Mouse (Mus musculus) activated CD4-positive, CD25-positive, alpha-beta regulatory T cell, adult 9 weeks (primary cell): ENCODE data around the gene Clasp2. TPM values are rescaled to one million over a fixed set of nuclear protein-coding genes. Genes with fewer than 3 reads are reported as not detected.

ENCODE experiments used
- polyA plus RNA-seq: library from polyadenylated mRNA; unstranded; fragments of 100-300 nt; shearing (Covaris generic); gene quantifications from one replicate; pipeline ENCODE4 v1.2.1, GENCODE M21; 2017

Gene Clasp2
- 6.8 TPM for polyA plus RNA-seq

GRCm38 (mm10) chr9:113741108-113741636 lies at the start of gene Clasp2:
TSS of gene Clasp2 (plus strand) at chr9:113741473.

GRCm38 (mm10) chr9:113707481-113708360 lies 33.6 kb upstream of the Clasp2 start, which contains the start of gene Pdcd6ip:
TSS of gene Pdcd6ip (minus strand) at chr9:113708259.

GRCm38 (mm10) chr9:113930534-113931374 lies 189.5 kb downstream of the Clasp2 start, which contains the start of gene Ubp1:
TSS of gene Ubp1 (plus strand) at chr9:113930934.

Other genes starting within 250 kb of the Clasp2 start
- 75.8 TPM for gene Pdcd6ip, start 33.2 kb upstream of the Clasp2 start, polyA plus RNA-seq
- gene Ubp1, start 189.5 kb downstream of the Clasp2 start, polyA plus RNA-seq: 11.3 TPM